Mouse (Mus musculus) liver, embryonic 16.5 days (tissue): ENCODE results near the gene Tmeff2. TPM values are rescaled to one million over a fixed set of nuclear protein-coding genes. Genes with fewer than 3 reads are reported as not detected.

Experiments used
- ATAC-seq: fragments of 200-750 bp; cut with Nextera tagmentation; 2 replicates; pipeline ENCODE4 v1.8.0; 2017; ENCODE audit warnings: low read depth, mild to moderate bottlenecking, moderate number of reproducible peaks, moderate library complexity
- H3K27ac ChIP-seq: fragments of 300-500 bp; sonication (generic); 2 replicates; pipeline ENCODE4 v1.5.1; 2014; ENCODE audit warnings: mild to moderate bottlenecking, low read length
- H3K27me3 ChIP-seq: fragments of 300-500 bp; sonication (generic); 2 replicates; pipeline ENCODE4 v1.6.1; 2014; ENCODE audit warnings: low read depth, low read length, mixed read lengths; ENCODE audit not compliant: control insufficient read depth, insufficient read depth
- H3K36me3 ChIP-seq: fragments of 300-500 bp; sonication (generic); 2 replicates; pipeline ENCODE4 v1.6.1; 2014; ENCODE audit warnings: mild to moderate bottlenecking; ENCODE audit not compliant: control insufficient read depth, insufficient read depth
- H3K4me1 ChIP-seq: fragments of 300-500 bp; sonication (generic); 2 replicates; pipeline ENCODE4 v1.6.1; 2014; ENCODE audit warnings: low read depth, low read length, mixed read lengths; ENCODE audit not compliant: control insufficient read depth
- H3K4me2 ChIP-seq: fragments of 300-500 bp; sonication (generic); 2 replicates; pipeline ENCODE4 v1.6.1; 2014; ENCODE audit warnings: low read depth, low read length, mixed read lengths
- H3K4me3 ChIP-seq: fragments of 300-500 bp; sonication (generic); 2 replicates; pipeline ENCODE4 v1.5.1; 2014; ENCODE audit warnings: low read depth, mild to moderate bottlenecking, low read length
- H3K9ac ChIP-seq: fragments of 300-500 bp; sonication (generic); 2 replicates; pipeline ENCODE4 v1.6.1; 2014; ENCODE audit warnings: low read depth, low read length
- H3K9me3 ChIP-seq: fragments of 300-500 bp; sonication (generic); replicated peaks from 2 replicates; pipeline ENCODE4 v1.6.1; 2016; ENCODE audit warnings: low read length; ENCODE audit not compliant: control insufficient read depth
- WGBS: fragments of 180-500 bp; shearing (Covaris S2); extraction: QIAGEN DNeasy Blood & Tissue Kit; methylation state at CpG from one replicate; pipeline ENCODE4 v1.1.7; 2014; ENCODE audit not compliant: insufficient replicate concordance; 5-methylcytosine and 5-hydroxymethylcytosine counted together
- polyA plus RNA-seq: library from polyadenylated mRNA; unstranded; fragments of >200 nt; fragmentation: Nextera tagmentation; extraction: Ambion mirVana; gene quantifications from 2 replicates; pipeline ENCODE4 v1.2.1, GENCODE M21; 2015

The Tmeff2 gene
- polyA plus RNA-seq, 1 experiment from 2014 or later = 0.66 TPM

DNA sequence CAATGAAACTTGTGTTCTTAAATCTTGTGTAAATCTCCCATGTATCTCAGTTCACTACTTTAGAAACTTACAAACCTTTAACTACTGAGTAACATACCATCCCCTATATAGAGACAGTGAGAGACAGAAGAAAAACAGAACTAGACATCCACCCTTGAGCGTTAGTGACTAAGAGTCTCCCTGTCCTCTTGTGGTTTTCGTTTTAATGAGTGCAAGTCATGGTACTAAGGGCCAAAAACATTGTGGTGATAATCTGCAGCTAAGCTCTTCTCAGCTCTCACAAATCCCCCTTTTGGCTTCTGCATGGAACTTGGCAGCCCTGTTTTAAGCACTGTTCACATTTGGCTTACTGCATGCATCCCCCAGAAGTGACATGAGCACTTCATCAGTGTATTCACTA, 34.6 kb downstream of the Tmeff2 start:
- H3K27ac ChIP-seq = no peak overlapping the region
- no peak overlapping the region for H3K4me2 ChIP-seq
- no peak for ATAC-seq
- H3K27me3 ChIP-seq = no peaks in the 10 kb centered on the region
- no peak overlapping the region for H3K4me3 ChIP-seq
- H3K36me3 ChIP-seq = no peaks in the 10 kb centered on the region
- no peak overlapping the region for H3K9ac ChIP-seq
- H3K9me3 ChIP-seq = no peaks in the 10 kb centered on the region
- 5% methylated on average over 2 of the region's 2 CpGs for WGBS
- no peaks in the 10 kb centered on the region for H3K4me1 ChIP-seq

DNA sequence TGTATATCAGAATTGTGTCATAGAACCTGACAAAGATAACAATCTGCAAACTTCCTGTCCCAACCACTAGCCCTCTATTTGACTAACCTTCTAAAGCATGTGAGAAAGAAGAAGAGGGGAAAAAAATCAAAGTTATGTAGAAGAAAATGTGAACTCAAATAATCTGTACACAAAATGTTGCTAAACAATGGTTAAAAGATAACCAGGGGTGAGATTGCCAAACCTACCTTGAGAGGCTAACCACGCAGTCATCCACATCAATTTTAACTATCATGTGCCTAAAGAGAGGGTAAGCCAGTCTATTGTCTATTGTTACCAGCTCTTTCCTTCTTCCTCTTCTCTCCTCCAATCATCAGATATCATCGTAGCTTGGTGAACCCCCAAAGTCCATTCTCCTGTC, 35.0 kb downstream of the Tmeff2 start:
- no peaks in the 10 kb centered on the region for H3K27me3 ChIP-seq
- H3K9ac ChIP-seq = no peak overlapping the region
- H3K4me3 ChIP-seq = no peak overlapping the region
- H3K4me1 ChIP-seq = no peaks in the 10 kb centered on the region
- no peaks in the 10 kb centered on the region for H3K36me3 ChIP-seq
- H3K27ac ChIP-seq = no peak overlapping the region
- ATAC-seq = 0 out of 2 replicates have a peak, but pooled peaks have one; percentile 16
- WGBS = 25% methylated on average over 2 of the region's 2 CpGs
- no peak overlapping the region for H3K4me2 ChIP-seq
- H3K9me3 ChIP-seq = no peaks in the 10 kb centered on the region

DNA sequence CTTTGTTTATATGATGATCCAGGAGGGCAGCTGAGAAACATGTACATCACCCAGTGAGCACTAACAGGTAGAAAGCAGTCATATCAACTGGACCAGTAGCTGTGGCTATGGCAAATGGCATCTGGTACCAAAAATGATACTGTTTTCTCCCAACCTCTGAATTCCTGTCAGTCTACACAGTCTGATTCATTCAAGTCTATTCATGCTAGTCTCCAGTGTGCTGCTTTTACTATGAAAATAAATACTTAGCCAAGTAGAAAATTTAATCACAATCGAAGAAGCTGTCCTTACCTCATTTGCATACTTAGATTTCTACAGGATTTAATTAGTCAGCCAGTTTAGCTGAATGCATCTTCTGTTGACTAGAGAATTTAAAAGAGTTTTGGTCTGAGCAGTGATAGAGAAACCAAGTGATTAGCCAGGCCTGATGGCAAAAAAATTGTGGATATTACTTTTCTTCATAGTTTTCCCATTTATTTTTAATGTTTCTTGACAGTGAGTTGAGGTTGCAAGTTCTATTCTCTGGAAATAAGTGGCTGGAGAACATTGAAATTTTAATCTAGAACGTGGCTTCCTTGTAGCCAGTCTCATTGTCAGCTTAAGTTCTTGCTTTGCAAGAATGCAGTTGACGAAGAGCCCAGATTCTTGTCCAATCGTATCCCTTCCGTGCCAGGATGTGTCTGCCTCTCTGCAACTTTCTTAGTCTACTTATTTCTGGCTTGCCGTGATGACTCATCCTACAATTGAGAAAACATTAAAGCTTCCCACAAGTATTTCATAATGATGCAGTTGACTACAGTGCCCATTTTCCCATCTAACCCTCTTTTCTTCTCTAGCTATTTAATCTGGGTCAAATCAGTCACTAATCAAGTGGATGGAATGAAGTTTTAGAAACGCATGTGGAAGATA, 39.9 kb downstream of the Tmeff2 start:
- H3K36me3 ChIP-seq = no peaks in the 10 kb centered on the region
- no peak for ATAC-seq
- 58% methylated on average over 7 of the region's 7 CpGs for WGBS
- no peaks in the 10 kb centered on the region for H3K9me3 ChIP-seq
- H3K4me2 ChIP-seq = no peak overlapping the region
- H3K27me3 ChIP-seq = no peaks in the 10 kb centered on the region
- H3K27ac ChIP-seq = no peak overlapping the region
- no peak overlapping the region for H3K4me3 ChIP-seq
- no peaks in the 10 kb centered on the region for H3K4me1 ChIP-seq
- no peak overlapping the region for H3K9ac ChIP-seq

DNA sequence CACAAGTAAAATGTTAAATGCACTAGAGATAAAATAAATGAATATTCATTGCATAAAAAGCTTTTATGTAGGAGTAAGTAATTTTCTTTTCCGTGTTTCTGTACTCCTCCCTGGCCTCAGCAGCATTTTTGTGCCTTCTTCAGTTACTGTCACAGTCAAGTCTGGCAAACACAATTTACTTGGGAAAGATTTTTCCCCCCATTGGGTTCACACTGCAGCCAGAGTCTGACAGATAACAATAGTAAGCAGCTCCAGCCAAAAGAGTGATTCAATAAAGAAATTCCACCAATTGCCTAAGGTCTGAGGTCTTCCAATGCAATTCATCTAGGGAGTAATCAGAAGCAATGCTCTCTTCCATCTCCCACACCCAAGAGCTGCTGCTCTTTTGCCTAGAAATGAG, 48.1 kb downstream of the Tmeff2 start:
- Histone ChIP-seq H3K27ac (no peak overlapping the region), H3K9me3 (no peaks in the 10 kb centered on the region), H3K4me1 (no peaks in the 10 kb centered on the region), H3K27me3 (no peaks in the 10 kb centered on the region), H3K4me3 (no peak overlapping the region), H3K9ac (no peak overlapping the region), H3K4me2 (no peak overlapping the region), H3K36me3 (no peaks in the 10 kb centered on the region)
- ATAC-seq = no peak
- 55% methylated on average over 1 of the region's 1 CpGs for WGBS

DNA sequence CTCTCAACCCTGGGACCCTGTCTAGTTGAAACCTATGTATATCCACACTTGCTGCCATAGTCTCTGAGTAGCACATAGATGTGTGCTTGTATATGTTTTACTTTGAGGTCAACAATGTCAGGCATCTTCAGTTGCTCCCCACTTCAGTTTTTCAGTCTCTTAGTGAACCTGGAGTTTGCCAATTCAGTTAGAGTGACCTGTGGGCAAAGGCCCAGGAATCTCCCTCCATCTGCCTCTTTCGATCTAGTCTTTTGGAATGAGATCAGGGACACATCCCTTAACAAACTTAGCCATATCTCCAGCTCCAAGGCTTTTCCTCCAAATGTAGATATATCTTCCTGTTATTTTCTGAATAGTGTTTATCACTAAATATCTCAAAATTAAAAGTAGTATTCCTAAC, 58.4 kb downstream of the Tmeff2 start:
- 63% methylated on average over 1 of the region's 1 CpGs for WGBS

DNA sequence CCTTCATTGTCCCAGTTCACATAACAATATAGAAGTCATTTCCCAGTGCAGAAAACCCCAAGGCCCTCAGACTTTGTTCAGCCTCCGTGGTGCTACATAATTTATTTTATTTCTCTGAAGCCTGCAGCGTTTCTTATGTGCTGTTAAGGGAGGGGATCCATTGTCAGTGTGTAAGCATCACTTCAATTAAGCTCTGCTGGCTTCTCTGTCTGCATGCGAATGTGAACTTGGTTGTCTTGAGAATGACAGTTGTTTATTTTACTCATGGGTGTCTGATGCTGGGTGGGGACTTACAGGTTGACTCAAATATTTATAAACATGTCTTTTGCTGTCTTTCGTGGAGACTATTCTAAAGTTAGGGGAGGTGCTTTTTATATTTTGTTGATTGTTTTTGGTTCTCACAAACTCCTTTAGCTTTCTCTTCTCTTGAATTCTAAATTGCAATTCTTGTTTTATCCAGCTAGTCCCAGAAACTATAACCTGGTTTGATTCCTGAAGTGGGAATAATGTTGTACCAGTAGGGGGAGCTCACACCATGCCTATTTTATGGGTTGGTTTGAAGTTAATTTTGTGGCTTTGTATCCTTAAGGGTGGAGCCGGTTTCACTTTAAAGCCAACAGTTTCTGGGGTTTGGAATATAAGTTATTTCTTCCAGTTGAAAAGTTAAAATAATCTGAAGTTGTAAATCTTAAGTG, 61.7 kb downstream of the Tmeff2 start:
- H3K9ac ChIP-seq = no peak overlapping the region
- no peaks in the 10 kb centered on the region for H3K4me1 ChIP-seq
- no peak for ATAC-seq
- no peak overlapping the region for H3K4me2 ChIP-seq
- H3K27ac ChIP-seq = no peak overlapping the region
- no peaks in the 10 kb centered on the region for H3K9me3 ChIP-seq
- WGBS = 33% methylated on average over 5 of the region's 5 CpGs
- H3K36me3 ChIP-seq = no peaks in the 10 kb centered on the region
- H3K27me3 ChIP-seq = no peaks in the 10 kb centered on the region
- H3K4me3 ChIP-seq = no peak overlapping the region

More for the DNA sequence above, 58.4 kb downstream of the Tmeff2 start:
- Histone ChIP-seq H3K4me2 (no peak overlapping the region), H3K36me3 (no peaks in the 10 kb centered on the region), H3K4me1 (no peaks in the 10 kb centered on the region), H3K27ac (no peak overlapping the region), H3K4me3 (no peak overlapping the region), H3K9me3 (no peaks in the 10 kb centered on the region), H3K9ac (no peak overlapping the region), H3K27me3 (no peaks in the 10 kb centered on the region)
- ATAC-seq = no peak

DNA sequence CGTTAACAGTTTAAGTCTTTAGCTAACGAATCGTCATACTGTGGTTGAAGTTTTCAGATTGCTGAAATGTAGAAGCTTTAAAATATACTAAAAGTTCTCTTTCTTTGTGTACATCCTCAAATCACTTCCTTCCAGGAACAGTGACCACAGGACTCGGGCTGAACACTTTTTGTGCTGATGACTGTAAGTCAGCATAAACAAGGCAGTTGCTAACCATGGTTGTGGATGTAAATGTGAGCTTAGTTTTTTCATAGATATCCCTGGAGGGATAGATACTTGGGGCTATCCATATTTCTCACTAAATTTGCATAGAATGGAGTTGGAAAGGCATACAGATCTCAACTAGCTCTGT, 62.2 kb downstream of the Tmeff2 start:
- Histone ChIP-seq H3K4me1 (no peaks in the 10 kb centered on the region), H3K27ac (no peak overlapping the region), H3K9ac (no peak overlapping the region), H3K36me3 (no peaks in the 10 kb centered on the region), H3K27me3 (no peaks in the 10 kb centered on the region), H3K4me2 (no peak overlapping the region), H3K9me3 (no peaks in the 10 kb centered on the region), H3K4me3 (no peak overlapping the region)
- WGBS = 34% methylated on average over 4 of the region's 4 CpGs
- no peak for ATAC-seq

DNA sequence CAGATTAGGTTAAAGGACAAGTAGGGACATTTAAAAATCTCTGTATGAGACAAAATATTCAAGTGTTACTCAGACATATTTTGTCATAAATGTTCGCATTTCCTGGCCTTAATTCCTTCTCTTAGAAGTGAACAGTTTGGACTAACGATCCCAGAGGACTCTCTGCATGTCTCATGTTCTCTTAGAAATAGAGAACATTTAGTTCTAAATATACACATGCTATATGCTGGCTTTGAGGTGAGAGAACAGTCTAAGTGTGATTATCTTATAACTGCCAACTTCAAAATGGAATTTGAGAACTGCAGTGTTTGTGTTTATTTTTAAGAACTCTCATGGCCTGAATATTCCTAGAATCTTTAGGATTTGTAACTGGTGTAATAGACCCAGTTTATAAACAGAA, 69.2 kb downstream of the Tmeff2 start:
- no peak for ATAC-seq
- H3K4me3 ChIP-seq = no peak overlapping the region
- H3K4me1 ChIP-seq = no peaks in the 10 kb centered on the region
- 57% methylated on average over 2 of the region's 2 CpGs for WGBS
- H3K27me3 ChIP-seq = no peaks in the 10 kb centered on the region
- no peak overlapping the region for H3K4me2 ChIP-seq
- H3K36me3 ChIP-seq = no peaks in the 10 kb centered on the region
- H3K27ac ChIP-seq = no peak overlapping the region
- H3K9ac ChIP-seq = no peak overlapping the region
- H3K9me3 ChIP-seq = no peaks in the 10 kb centered on the region

DNA sequence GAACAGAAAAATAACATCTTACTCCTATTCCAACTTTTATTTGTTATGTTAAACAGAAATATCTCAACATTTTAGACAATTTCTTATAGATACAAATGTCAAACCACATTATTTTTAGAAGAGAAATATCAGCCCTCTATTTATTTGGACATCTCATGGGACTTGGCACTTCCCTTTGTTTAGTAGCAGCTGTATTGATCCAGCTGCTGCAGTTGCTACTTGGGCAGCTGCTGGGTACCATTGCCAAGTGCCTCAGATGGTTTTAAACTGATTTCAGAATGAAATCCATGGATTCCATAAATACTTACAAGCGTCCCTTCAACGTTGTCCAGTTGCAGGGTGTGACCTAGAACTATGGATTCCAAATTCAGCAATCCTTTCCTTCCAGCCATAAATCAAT, 70.4 kb downstream of the Tmeff2 start:
- Histone ChIP-seq H3K9me3 (no peaks in the 10 kb centered on the region), H3K9ac (no peak overlapping the region), H3K4me1 (no peaks in the 10 kb centered on the region), H3K27me3 (no peaks in the 10 kb centered on the region), H3K4me3 (no peak overlapping the region), H3K4me2 (no peak overlapping the region), H3K27ac (no peak overlapping the region), H3K36me3 (no peaks in the 10 kb centered on the region)
- 54% methylated on average over 2 of the region's 2 CpGs for whole genome bisulfite sequencing
- ATAC-seq = no peak
